Mouse (Mus musculus): ENCODE results near the gene Acot6. TPM values are rescaled to one million over a fixed set of nuclear protein-coding genes. Genes with fewer than 3 reads are reported as not detected.

The Acot6 gene
- polyA plus RNA-seq, 1 experiment from 2014 or later = 1.2 TPM

Other genes starting within 250 kb of the Acot6 start
- 27.2 and 27.8 TPM in 2 replicates for gene Numb, start 178.7 kb upstream of the Acot6 start, polyA plus RNA-seq (2014; fragmentation: Nextera tagmentation; extraction: Ambion mirVana)
- 13.6 and 15.3 TPM in 2 replicates for gene Riox1, start 150.0 kb upstream of the Acot6 start, polyA plus RNA-seq (2014; fragmentation: Nextera tagmentation; extraction: Ambion mirVana)
- gene Heatr4, start 115.8 kb upstream of the Acot6 start, polyA plus RNA-seq (2014; fragmentation: Nextera tagmentation; extraction: Ambion mirVana) = not detected in 2 replicates
- 11.6 and 13.2 TPM in 2 replicates for gene Acot2, start 112.8 kb upstream of the Acot6 start, polyA plus RNA-seq (2014; fragmentation: Nextera tagmentation; extraction: Ambion mirVana)
- 47.5 and 48.5 TPM in 2 replicates for gene Acot1, start 91.2 kb upstream of the Acot6 start, polyA plus RNA-seq (2014; fragmentation: Nextera tagmentation; extraction: Ambion mirVana)
- gene Acot4, start 62.3 kb upstream of the Acot6 start, polyA plus RNA-seq (2014; fragmentation: Nextera tagmentation; extraction: Ambion mirVana) = 0.10 and 0.22 TPM in 2 replicates
- not detected in 2 replicates for gene Gm49366, start 61.7 kb upstream of the Acot6 start, polyA plus RNA-seq (2014; fragmentation: Nextera tagmentation; extraction: Ambion mirVana)
- 0.18 and 0.39 TPM in 2 replicates for gene Acot3, start 48.5 kb upstream of the Acot6 start, polyA plus RNA-seq (2014; fragmentation: Nextera tagmentation; extraction: Ambion mirVana)
- not detected in 2 replicates for gene Acot5, start 31.3 kb upstream of the Acot6 start, polyA plus RNA-seq (2014; fragmentation: Nextera tagmentation; extraction: Ambion mirVana)
- 4.9 and 5.4 TPM in 2 replicates for gene Dnal1, start 13.7 kb downstream of the Acot6 start, polyA plus RNA-seq (2014; fragmentation: Nextera tagmentation; extraction: Ambion mirVana)
- 3.4 and 3.8 TPM in 2 replicates for gene Pnma1, start 47.8 kb downstream of the Acot6 start, polyA plus RNA-seq (2014; fragmentation: Nextera tagmentation; extraction: Ambion mirVana)
- gene Elmsan1, start 118.2 kb downstream of the Acot6 start, polyA plus RNA-seq (2014; fragmentation: Nextera tagmentation; extraction: Ambion mirVana) = 3.4 and 3.9 TPM in 2 replicates
- gene Ptgr2, start 184.6 kb downstream of the Acot6 start, polyA plus RNA-seq (2014; fragmentation: Nextera tagmentation; extraction: Ambion mirVana) = 18.6 and 18.8 TPM in 2 replicates
- 121 and 122 TPM in 2 replicates for gene Zfp410, start 216.2 kb downstream of the Acot6 start, polyA plus RNA-seq (2014; fragmentation: Nextera tagmentation; extraction: Ambion mirVana)

Measured in midbrain, embryonic 11.5 days (tissue).